Mouse (Mus musculus): ENCODE measurements around the gene Pola1.
A peak's percentile ranks its signal among the peaks of the same experiment; 100 is the strongest.

Gene Pola1

GRCm38 (mm10) chrX:93631657-93632449 is at the start of gene Pola1:
Pola1 (minus strand) TSS chrX:93632155.
- DNase-seq: peak; percentile 79

DNA sequence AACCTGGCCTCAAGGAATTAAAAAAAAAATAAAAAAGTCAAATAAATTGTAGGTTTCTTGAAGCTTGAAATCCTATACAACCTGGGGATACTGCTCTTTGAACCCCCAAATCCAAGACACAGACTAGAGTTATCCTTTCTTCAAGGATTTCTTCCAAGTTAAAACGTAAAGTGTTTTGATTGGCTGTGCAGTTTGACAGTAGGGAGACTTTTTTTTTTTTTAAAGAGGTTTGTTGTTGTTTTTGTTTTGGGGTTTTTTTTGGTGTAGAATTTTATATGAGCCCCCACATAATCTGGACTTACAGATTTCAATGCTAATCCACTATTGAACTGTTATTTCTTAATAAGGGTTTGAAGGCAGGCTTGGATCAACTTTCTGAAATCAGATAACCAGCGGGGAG is 44.3 kb upstream of the Pola1 start:
- no peak for DNase-seq

- DNase-seq: peak; percentile 76
Measured at GRCm38 (mm10) chrX:93674836-93675795, 43.2 kb upstream of the Pola1 start.

- DNase-seq: no peak
Measured at GRCm38 (mm10) chrX:93674432-93674831, 42.5 kb upstream of the Pola1 start.

- no peak for DNase-seq
Measured at GRCm38 (mm10) chrX:93664787-93665186, 32.8 kb upstream of the Pola1 start.

DNA sequence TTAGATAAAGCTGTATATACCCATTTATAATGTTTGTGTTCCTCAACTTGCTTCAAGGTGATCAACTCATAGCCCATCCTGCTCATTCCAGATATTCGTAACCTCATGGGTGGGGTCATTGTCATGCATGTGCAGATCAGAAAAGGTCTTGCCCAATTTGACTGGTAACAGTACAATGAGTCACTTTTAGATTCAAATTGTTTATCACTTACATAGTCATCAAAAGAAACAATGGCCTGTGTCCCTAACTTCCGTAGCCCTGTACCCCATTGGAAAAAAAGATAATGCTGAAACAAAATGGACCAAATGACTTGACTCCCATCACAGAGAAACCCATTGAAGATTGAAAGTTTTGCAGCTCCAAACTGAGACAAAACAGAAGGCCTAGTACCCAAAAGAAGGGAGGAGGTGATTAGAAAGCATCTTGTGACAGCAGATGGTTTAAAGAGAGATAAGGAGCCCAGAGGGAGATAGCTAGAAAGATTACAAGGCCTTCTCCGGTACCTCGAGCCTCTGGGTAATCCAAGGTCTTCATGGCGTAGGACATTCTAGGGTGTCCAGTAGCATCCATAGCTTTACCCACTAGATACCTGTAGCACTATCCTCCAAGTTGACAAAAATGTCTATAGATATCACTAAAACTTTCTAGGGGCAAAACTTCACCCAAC is 32.1 kb upstream of the Pola1 start:
- no peak for DNase-seq

GRCm38 (mm10) chrX:93655153-93655552 is 23.2 kb upstream of the Pola1 start:
- DNase-seq: no peak

- DNase-seq: peak; percentile 29
Measured at GRCm38 (mm10) chrX:93654218-93655002, 22.5 kb upstream of the Pola1 start, which contains the start of gene Pcyt1b. Pcyt1b (plus strand) TSS chrX:93654863.

GRCm38 (mm10) chrX:93650738-93651137 is 18.8 kb upstream of the Pola1 start:
- no peak for DNase-seq

- no peak for DNase-seq
Measured at GRCm38 (mm10) chrX:93644022-93644421, 12.1 kb upstream of the Pola1 start.

DNA sequence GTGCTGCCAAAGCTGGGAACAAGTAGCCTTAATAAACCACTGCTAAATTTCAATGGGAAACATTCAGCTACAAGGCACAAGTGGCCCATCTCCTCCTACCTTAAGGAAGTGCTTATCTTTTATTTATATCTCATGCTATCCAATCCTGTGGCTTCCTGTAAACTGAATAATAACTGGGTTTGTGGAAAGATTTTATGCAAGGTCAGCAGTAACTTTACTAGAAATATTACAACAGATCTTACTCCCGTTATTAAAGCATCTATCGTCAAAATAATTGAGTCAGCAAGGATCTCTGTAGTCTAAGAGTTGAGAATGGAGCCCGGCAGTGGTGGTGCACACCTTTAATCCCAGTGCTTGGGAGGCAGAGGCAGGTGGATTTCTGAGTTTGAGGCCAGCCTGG is 11.6 kb upstream of the Pola1 start:
- no peak for DNase-seq

DNA sequence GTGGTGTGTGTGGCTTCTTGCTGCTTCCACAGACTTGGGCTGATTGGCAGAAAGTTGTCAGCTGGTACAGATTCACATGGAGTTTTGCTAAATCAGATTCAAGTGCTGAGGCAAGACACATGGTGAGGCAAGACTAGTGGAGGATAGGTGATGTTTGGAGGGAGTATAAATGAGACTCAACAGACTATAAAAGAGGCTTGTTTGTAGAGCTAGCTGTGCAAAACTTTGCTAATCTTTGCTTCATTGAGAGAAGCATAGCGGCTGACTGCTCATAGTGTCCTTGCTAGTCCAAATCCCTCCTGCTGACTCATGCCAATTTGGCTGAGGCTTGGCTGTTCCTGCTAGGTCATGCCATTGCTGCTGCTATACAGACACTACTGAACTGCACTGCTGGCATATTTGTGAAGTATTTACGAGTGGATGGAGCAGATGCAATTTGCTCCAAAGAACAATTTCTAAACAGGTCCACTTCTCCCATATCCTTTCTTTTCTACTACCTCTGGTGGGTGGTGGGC is 3.0 kb upstream of the Pola1 start:
- no peak for DNase-seq

DNA sequence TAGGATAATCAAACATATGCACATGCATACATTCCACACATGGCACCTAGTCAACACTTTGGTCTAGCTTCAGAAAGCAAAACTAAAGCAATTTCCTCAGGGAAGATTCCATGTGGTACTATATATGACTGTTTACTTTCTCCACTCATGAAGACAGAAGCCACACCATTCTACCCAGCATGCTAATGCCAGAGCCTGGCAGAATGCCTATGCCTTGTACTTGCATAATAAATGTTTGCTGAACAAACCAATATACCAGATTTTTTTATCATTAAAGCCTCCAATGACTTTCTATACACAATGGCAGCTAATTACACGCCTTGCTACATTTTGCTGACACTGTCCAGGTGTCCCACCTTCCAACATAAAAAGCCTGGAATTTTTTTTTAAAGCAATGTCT is 1.7 kb downstream of the Pola1 start:
- no peak for DNase-seq

DNA sequence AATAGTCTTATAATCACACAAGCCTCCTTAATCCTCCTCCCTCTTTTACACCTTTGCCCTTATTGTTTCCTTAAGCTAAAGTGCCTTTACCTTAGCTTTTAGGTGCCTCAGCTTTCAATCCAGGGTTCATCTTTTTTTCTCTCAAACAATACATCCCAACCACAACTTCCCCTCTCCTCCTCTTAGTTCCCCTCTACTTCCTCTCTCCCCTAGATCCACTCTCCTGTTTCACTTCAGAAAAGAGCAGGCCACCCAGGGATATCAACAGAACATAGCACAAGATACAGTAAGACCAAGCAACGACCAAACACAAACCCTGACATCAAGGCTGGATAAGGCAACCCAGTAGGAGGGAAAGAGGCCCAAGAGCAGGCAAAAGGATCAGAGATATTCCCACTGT is 29.7 kb downstream of the Pola1 start:
- DNase-seq: no peak

GRCm38 (mm10) chrX:93594283-93594682 is 37.7 kb downstream of the Pola1 start:
- no peak for DNase-seq

DNA sequence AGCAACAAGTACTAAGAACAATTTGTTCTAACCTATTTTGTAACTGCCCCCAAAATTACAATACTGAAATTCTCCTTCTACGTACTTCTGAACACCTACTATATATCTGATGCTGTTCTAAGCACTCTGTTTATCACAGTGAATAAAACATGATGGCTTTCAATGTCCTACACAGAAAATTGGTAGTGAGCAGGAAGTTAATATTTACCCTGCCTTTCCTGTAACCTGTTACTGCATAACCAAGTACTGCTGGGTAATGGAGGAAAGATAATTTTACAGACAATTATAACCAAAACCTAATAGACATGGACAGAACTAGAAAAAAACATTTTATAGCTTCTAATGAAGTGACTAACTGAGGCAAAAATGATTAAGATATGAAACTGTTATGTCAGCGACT is 51.0 kb downstream of the Pola1 start:
- no peak for DNase-seq

- no peak for DNase-seq
Measured at GRCm38 (mm10) chrX:93557171-93557570, 74.8 kb downstream of the Pola1 start.

- no peak for DNase-seq
Measured at GRCm38 (mm10) chrX:93539779-93540178, 92.2 kb downstream of the Pola1 start.

- no peak for DNase-seq
Measured at GRCm38 (mm10) chrX:93502865-93503353, 129.0 kb downstream of the Pola1 start.

DNA sequence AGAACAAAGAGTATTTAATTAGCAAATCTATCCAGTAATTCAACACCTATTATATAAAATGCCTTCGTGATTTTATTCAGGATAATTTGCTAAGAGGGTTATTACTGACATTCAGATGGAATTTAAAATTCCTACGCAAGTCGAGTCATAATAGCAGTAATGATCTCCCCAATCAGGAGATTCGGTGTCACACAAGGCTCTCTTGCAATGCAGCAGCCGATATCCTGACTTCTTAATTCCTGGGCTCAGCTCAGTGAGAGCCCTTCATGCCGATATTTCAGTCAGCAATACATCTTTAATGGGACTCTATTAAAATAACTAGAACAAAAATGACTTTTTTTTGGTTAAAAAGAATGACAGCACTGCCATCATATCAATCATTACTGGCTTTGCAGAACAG is 134.4 kb downstream of the Pola1 start:
- no peak for DNase-seq

DNA sequence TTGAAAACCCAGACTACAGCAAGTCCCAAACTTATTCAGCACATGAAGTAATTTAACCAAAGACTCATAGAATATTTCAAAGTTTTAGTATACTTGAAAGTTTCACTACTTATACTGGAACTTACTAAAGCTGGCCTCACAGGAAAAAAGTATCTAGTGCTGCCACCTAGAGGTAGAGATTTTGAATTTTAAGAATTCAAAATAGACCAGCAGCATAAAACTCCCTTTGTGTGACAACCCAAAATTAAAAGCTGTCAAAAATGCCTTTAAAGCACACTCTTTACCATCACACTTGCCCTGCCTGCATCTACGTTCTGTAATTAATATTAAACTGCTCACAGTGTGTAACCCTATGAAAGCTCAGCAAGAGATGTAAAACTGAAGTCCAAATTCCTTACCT is 166.2 kb downstream of the Pola1 start:
- no peak for DNase-seq

GRCm38 (mm10) chrX:93429738-93430260 is 202.2 kb downstream of the Pola1 start:
- no peak for DNase-seq

Data from layer of hippocampus, adult 9-11 months (tissue).